Mouse (Mus musculus) kidney, embryonic 16.5 days (tissue): ENCODE data around the gene Rbm19. TPM values are rescaled to one million over a fixed set of nuclear protein-coding genes. Genes with fewer than 3 reads are reported as not detected.
A peak's percentile ranks its signal among the peaks of the same experiment; 100 is the strongest.

Experiments used
- ATAC-seq: fragments of 200-750 bp; cut with Nextera tagmentation; 2 replicates; pipeline ENCODE4 v1.8.0; 2017; ENCODE audit warnings: moderate TSS enrichment; ENCODE audit not compliant: low FRiP score, low TSS enrichment
- H3K27ac ChIP-seq: fragments of 300-500 bp; sonication (generic); 2 replicates; pipeline ENCODE4 v1.5.1; 2014; ENCODE audit warnings: low read length
- H3K27me3 ChIP-seq: fragments of 300-500 bp; sonication (generic); 2 replicates; pipeline ENCODE4 v1.6.1; 2014; ENCODE audit warnings: low read length, control low read depth, mixed read lengths; ENCODE audit not compliant: insufficient read depth
- H3K36me3 ChIP-seq: fragments of 300-500 bp; sonication (generic); 2 replicates; pipeline ENCODE4 v1.6.1; 2014; ENCODE audit warnings: low read length, control low read depth, mixed read lengths; ENCODE audit not compliant: insufficient read depth
- H3K4me1 ChIP-seq: fragments of 300-500 bp; sonication (generic); 2 replicates; pipeline ENCODE4 v1.6.1; 2014; ENCODE audit warnings: low read length, control low read depth, mixed read lengths; ENCODE audit not compliant: insufficient read depth
- H3K4me2 ChIP-seq: fragments of 300-500 bp; sonication (generic); replicated peaks from 2 replicates; pipeline ENCODE4 v1.6.1; 2014; ENCODE audit warnings: low read depth, low read length
- H3K4me3 ChIP-seq: fragments of 300-500 bp; sonication (generic); 2 replicates; pipeline ENCODE4 v1.5.1; 2014; ENCODE audit warnings: mild to moderate bottlenecking, low read length
- H3K9ac ChIP-seq: fragments of 300-500 bp; sonication (generic); replicated peaks from 2 replicates; pipeline ENCODE4 v1.6.1; 2014; ENCODE audit warnings: low read length
- H3K9me3 ChIP-seq: fragments of 300-500 bp; sonication (generic); 2 replicates; pipeline ENCODE4 v1.6.1; 2016; ENCODE audit warnings: low read length, control low read depth
- WGBS: fragments of 180-500 bp; shearing (Covaris S2); extraction: QIAGEN DNeasy Blood & Tissue Kit; methylation state at CpG from one replicate; pipeline ENCODE4 v1.1.7; 2014; 5-methylcytosine and 5-hydroxymethylcytosine counted together
- polyA plus RNA-seq: library from polyadenylated mRNA; unstranded; fragments of >200 nt; fragmentation: Nextera tagmentation; extraction: Ambion mirVana; gene quantifications from 2 replicates; pipeline ENCODE4 v1.2.1, GENCODE M21; 2015

Rbm19 gene
- polyA plus RNA-seq = 26.0 and 28.1 TPM in 2 replicates

GRCm38 (mm10) chr5:120116261-120117050, at the start of gene Rbm19:
Gene Rbm19, plus strand, starts transcription at chr5:120116465.
- Histone ChIP-seq H3K4me2 (peak within 1 kb of the TSS; percentile 95), H3K4me1 (peaks cover 7% of the 10 kb centered on the region), H3K27me3 (0 out of 2 replicates have a peak, but pooled peaks cover 3% of the 10 kb centered on the region), H3K27ac (no peak within 1 kb of the TSS), H3K4me3 (peak within 1 kb of the TSS; percentile 80), H3K9ac (peak within 1 kb of the TSS; percentile 71), H3K9me3 (no peaks in the 10 kb centered on the region), H3K36me3 (peaks cover 24% of the 10 kb centered on the region)
- WGBS = under 1% methylated on average over 46 of the region's 46 CpGs
- ATAC-seq = peak; percentile 87

- no peaks in the 10 kb centered on the region for H3K36me3 ChIP-seq
- no peak overlapping the region for H3K9ac ChIP-seq
- H3K4me1 ChIP-seq = 0 out of 2 replicates have a peak, but pooled peaks cover 8% of the 10 kb centered on the region
- H3K4me2 ChIP-seq = no peak overlapping the region
- no peaks in the 10 kb centered on the region for H3K27me3 ChIP-seq
- no peak overlapping the region for H3K27ac ChIP-seq
- H3K4me3 ChIP-seq = no peak overlapping the region
- ATAC-seq = no peak
- no peaks in the 10 kb centered on the region for H3K9me3 ChIP-seq
- WGBS = 13% methylated on average over 6 of the region's 6 CpGs
Observed at GRCm38 (mm10) chr5:120067266-120067665, 49.0 kb upstream of the Rbm19 start.

- Histone ChIP-seq H3K4me1 (no peaks in the 10 kb centered on the region), H3K9me3 (no peaks in the 10 kb centered on the region), H3K27me3 (no peaks in the 10 kb centered on the region), H3K4me3 (no peak overlapping the region), H3K4me2 (no peak overlapping the region), H3K36me3 (no peaks in the 10 kb centered on the region), H3K27ac (no peak overlapping the region), H3K9ac (no peak overlapping the region)
- 60% methylated on average over 9 of the region's 9 CpGs for WGBS
- ATAC-seq = no peak
Observed at GRCm38 (mm10) chr5:120074101-120074500, 42.2 kb upstream of the Rbm19 start.

- H3K27ac ChIP-seq = no peak overlapping the region
- H3K4me2 ChIP-seq = no peak overlapping the region
- no peak overlapping the region for H3K9ac ChIP-seq
- no peak for ATAC-seq
- 63% methylated on average over 9 of the region's 9 CpGs for WGBS
- no peaks in the 10 kb centered on the region for H3K9me3 ChIP-seq
- no peak overlapping the region for H3K4me3 ChIP-seq
- H3K36me3 ChIP-seq = no peaks in the 10 kb centered on the region
- peaks cover 12% of the 10 kb centered on the region for H3K27me3 ChIP-seq
- no peaks in the 10 kb centered on the region for H3K4me1 ChIP-seq
Observed at GRCm38 (mm10) chr5:120080027-120080426, 36.2 kb upstream of the Rbm19 start.

GRCm38 (mm10) chr5:120080468-120080867, 35.8 kb upstream of the Rbm19 start:
- Histone ChIP-seq H3K4me2 (no peak overlapping the region), H3K36me3 (no peaks in the 10 kb centered on the region), H3K4me1 (no peaks in the 10 kb centered on the region), H3K9ac (no peak overlapping the region), H3K27ac (no peak overlapping the region), H3K4me3 (no peak overlapping the region), H3K9me3 (no peaks in the 10 kb centered on the region), H3K27me3 (peaks cover 12% of the 10 kb centered on the region)
- 81% methylated on average over 6 of the region's 6 CpGs for WGBS
- peak; percentile 19; the same call in 1 of the 2 replicates for ATAC-seq

GRCm38 (mm10) chr5:120088561-120088960, 27.7 kb upstream of the Rbm19 start:
- Histone ChIP-seq H3K4me2 (no peak overlapping the region), H3K9ac (no peak overlapping the region), H3K4me3 (no peak overlapping the region), H3K36me3 (no peaks in the 10 kb centered on the region), H3K27ac (no peak overlapping the region), H3K9me3 (no peaks in the 10 kb centered on the region), H3K4me1 (no peaks in the 10 kb centered on the region), H3K27me3 (peaks cover 20% of the 10 kb centered on the region)
- ATAC-seq = 0 out of 2 replicates have a peak, but pooled peaks have one; percentile 31
- 2% methylated on average over 16 of the region's 16 CpGs for WGBS

- no peak overlapping the region for H3K4me3 ChIP-seq
- peaks cover 10% of the 10 kb centered on the region; the same call in 1 of the 2 replicates for H3K27me3 ChIP-seq
- no peak overlapping the region for H3K9ac ChIP-seq
- H3K27ac ChIP-seq = no peak overlapping the region
- 67% methylated on average over 7 of the region's 7 CpGs for WGBS
- H3K4me1 ChIP-seq = no peaks in the 10 kb centered on the region
- H3K36me3 ChIP-seq = no peaks in the 10 kb centered on the region
- no peak overlapping the region for H3K4me2 ChIP-seq
- ATAC-seq = no peak
- H3K9me3 ChIP-seq = no peaks in the 10 kb centered on the region
Observed at GRCm38 (mm10) chr5:120094602-120095001, 21.7 kb upstream of the Rbm19 start.

- no peak overlapping the region for H3K9ac ChIP-seq
- no peaks in the 10 kb centered on the region for H3K9me3 ChIP-seq
- no peak overlapping the region for H3K4me3 ChIP-seq
- H3K4me2 ChIP-seq = no peak overlapping the region
- no peaks in the 10 kb centered on the region for H3K36me3 ChIP-seq
- no peaks in the 10 kb centered on the region for H3K4me1 ChIP-seq
- H3K27ac ChIP-seq = no peak overlapping the region
- H3K27me3 ChIP-seq = no peaks in the 10 kb centered on the region
- no peak for ATAC-seq
- 43% methylated on average over 9 of the region's 9 CpGs for WGBS
Observed at GRCm38 (mm10) chr5:120097042-120097441, 19.2 kb upstream of the Rbm19 start.

- H3K36me3 ChIP-seq = no peaks in the 10 kb centered on the region
- no peaks in the 10 kb centered on the region for H3K27me3 ChIP-seq
- no peak overlapping the region for H3K4me3 ChIP-seq
- no peaks in the 10 kb centered on the region for H3K9me3 ChIP-seq
- no peak overlapping the region for H3K9ac ChIP-seq
- H3K4me1 ChIP-seq = no peaks in the 10 kb centered on the region
- no peak overlapping the region for H3K27ac ChIP-seq
- 91% methylated on average over 6 of the region's 6 CpGs for WGBS
- no peak overlapping the region for H3K4me2 ChIP-seq
- no peak for ATAC-seq
Observed at GRCm38 (mm10) chr5:120100814-120101213, 15.5 kb upstream of the Rbm19 start.

- Histone ChIP-seq H3K36me3 (no peaks in the 10 kb centered on the region), H3K9ac (no peak overlapping the region), H3K27me3 (no peaks in the 10 kb centered on the region), H3K4me1 (no peaks in the 10 kb centered on the region), H3K9me3 (no peaks in the 10 kb centered on the region), H3K4me3 (no peak overlapping the region), H3K4me2 (no peak overlapping the region), H3K27ac (no peak overlapping the region)
- ATAC-seq = peak; percentile 40; the same call in 1 of the 2 replicates
- WGBS = 37% methylated on average over 8 of the region's 8 CpGs
Observed at GRCm38 (mm10) chr5:120102097-120102496, 14.2 kb upstream of the Rbm19 start.
